Mouse (Mus musculus) WW6 (cell line): ENCODE measurements at regions not wholly inside any gene's neighbourhood (a gene's known extent, or its start where the extent isn't known, plus 50 kb on each side); places are given as distances from the start of the nearest gene placed in this dataset.

Experiments
- DNase-seq: peaks from one replicate; pipeline ENCODE4 v3.0.0-alpha.2; 2013; ENCODE audit warnings: low read depth, low spot score

DNA sequence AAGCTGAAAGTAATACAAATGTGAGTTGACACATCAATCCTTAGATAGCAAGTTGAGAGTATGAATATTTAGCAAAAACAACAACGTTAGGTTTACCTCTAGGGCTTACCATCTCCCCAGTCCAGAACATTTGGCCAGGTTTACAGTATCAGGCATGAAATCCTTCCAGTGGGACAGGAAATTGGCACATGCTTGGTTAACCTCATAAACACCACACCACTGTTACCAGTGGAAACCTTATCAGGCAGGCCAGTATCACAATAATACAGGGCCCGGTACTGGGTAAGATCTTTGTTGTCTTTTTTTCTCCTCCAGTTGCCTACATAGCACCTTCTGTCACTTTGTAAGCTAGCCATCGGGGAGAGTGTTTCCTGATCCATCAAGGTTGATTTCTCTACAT is 101.7 kb upstream of the Slc13a1 start:
- DNase-seq: no peak

DNA sequence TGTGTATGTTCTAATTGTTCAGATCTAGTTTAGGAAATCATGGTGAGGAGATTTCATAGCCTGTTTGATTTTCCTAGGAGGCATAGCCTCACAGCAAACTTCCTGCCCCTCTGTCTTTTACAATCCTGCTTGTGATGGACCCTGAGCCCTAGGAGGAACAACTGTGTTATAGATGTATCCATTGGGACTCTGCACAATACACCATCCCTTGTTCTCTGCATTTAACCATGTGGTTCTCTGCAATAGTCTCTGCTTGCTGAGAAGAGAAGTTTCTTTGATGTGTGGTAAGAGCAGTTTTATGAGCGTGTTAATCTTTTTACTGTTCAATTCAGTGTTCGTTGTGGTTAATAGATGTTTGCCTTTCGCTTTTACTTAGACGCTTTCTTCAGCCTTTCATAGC is 95.9 kb upstream of the Slc13a1 start:
- no peak for DNase-seq

DNA sequence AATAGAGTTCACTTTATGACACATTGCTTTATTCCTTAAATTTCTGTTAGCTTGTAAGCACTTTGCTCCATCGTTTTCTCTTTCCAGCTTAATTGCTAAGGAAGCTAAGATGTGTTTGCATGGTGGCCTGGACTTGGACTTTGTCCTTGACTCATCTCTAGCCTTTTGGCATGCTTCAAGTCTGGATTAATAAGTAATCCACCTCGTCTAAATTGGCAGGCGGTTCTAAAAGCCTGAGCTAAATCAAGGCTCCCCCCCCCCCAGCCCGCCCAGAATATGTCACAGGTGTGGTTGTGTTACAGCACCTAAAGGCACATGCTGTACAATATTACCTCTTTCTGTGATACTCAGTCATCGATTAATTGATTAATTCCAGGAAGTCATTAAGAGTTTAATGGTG is 94.7 kb upstream of the Slc13a1 start:
- no peak for DNase-seq

DNA sequence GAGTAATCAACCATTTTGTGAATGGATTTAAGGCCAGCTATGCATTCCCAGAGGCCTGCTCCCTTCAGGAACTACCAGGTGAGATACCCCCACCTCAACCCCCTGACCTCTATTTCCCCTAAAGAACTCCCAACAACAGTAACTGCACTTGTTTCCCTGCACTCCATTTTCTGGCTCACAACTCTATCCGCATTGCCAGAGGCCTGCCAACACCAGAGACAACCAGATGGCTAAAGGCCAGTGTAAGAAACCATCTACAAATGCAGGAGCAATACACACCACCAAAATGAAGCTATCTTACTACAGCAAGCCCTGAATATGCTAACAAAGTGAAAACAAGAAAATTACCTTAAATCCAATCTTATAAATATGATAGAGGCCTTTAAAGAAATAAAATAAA is 77.7 kb upstream of the Slc13a1 start:
- DNase-seq: no peak

DNA sequence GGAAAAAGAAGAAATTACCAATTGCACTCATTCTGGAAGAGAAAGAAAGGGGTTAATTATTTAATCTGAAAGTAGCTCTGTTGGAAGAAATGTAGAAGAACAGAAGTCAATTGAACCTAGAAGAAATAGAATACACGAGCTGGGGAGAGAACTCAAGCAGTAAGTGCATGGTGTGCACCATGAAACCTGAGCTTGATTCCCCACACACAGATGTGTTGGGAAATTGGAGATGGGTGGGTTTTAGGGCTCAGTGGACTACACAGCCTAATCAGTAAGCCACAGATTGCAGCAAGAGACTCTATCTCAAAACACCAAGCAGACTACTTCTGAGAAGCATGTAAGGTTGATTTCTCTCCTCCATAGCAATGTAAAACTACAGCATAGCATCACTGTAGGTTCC is 70.6 kb upstream of the Slc13a1 start:
- DNase-seq: no peak

DNA sequence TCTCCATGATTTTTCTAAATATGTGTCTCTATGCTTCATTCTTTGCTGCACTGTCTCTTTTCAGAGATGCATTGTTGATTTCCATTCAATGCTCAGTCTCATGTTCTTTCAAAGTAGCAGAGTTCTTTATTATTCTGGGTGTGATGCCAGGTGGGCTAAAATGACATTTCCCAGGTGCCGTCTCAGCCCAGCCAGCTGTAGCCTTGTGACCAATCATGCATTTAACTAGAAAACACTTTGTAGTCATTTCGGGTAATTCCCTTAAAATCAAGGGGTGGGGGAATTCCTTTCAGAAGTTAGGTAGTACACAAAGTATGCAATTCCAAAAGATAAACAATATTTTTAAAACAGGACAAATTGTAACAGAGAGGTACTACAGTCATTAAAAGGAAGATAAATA is 70.2 kb upstream of the Slc13a1 start:
- no peak for DNase-seq

DNA sequence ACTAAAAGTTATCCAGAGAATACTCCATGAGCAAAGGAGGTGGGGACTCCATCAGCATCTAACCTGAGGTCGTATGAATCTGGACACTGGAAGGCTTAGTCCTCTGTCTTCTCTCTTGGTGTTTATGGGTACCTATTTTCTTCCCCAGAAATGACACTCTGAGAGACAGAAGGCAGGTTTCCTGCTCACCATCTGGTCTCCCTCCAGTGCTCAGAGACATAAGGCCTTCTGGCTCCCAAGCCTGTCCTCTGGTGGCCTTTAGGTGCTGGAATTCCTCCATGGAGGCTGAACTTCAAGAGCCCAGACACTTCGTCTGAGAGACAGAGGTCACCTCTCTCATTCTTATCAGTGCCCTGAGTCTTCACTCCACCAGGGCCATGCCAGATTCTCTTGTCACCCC is 65.7 kb upstream of the Slc13a1 start:
- no peak for DNase-seq

DNA sequence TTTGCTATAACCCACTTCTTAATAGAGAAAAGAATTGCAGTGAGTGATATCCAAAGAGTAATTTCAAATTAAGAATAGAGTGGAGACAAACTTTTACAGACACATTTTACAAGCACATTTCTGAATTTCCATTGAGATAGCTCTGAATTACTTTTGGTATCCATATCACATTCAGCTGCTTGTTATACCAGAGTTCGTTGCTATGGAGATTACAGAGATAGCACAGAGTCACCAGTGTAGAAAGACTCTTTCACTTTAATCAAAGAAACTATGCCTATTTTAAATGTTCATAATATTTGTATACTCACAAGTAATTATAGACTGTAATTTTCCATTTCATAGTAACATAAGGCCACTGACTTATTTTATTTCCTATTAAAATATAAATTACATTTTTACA is 52.7 kb upstream of the Slc13a1 start:
- DNase-seq: no peak

DNA sequence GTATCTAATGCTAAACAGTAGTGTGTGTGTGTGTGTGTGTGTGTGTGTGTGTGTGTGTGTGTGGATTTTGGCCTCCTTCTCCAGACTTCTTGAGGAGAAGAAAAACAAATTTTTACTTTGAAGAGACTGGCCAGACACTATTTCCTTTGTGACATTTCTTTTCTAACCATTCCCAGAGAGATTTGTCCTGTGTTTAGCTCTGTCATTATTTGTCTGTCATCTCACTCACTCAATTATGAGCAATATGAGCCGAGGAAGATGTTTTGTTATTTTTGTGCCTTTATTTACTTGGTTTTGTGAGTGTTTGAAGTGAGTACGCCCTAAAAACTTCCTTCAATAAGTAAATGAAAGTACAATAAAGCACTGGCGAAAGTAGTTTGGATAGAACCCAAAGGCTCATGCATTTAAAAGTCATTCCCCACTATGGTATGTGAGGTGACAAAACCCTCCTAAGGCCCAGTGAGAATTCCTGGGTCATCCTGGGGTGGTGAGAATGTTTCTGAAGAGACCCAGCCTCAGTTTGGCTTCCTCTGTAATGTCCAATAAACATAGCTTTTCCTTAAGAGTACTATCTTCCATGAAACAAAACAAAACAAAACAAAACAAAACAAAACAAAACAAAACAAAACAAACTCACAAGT is 52.1 kb upstream of the Slc13a1 start:
- no peak for DNase-seq
